Mouse (Mus musculus) thymus, postnatal 10 days (tissue): Measurements from ENCODE around the gene Gnb4.

Experiments
- DNase-seq, 2 experiments: peaks; one replicate each; pipeline ENCODE4 v3.0.0; 2021; ENCODE audit warnings: low spot score in 2 of 2

Gene Gnb4

GRCm38 (mm10) chr3:32614786-32615185, 1.6 kb downstream of the Gnb4 start:
- DNase-seq = no peak

GRCm38 (mm10) chr3:32611606-32612170, 4.7 kb downstream of the Gnb4 start:
- no peak for DNase-seq

DNA sequence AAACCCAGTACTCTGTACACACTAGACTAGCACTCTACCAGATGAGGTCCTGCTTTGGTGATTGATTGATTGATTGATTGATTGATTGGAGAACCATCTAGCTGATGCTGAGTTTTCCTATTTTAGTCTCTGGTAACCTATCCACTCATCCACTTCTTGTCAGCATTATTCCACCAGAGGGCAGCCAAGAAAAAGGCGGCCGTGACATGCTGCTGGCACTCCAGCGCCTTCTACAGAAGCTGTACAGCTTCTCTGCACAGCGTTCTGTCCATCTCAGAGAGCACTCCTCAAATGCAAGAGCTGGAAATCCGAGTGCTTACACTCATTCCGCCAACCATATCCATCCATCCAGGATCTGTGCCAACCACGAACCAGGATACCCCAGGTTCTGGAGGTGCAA, 5.8 kb downstream of the Gnb4 start:
- peak in 1 of 2 experiments; percentile 46 for DNase-seq

- DNase-seq = no peak
Measured at GRCm38 (mm10) chr3:32609233-32609632, 7.2 kb downstream of the Gnb4 start.

DNA sequence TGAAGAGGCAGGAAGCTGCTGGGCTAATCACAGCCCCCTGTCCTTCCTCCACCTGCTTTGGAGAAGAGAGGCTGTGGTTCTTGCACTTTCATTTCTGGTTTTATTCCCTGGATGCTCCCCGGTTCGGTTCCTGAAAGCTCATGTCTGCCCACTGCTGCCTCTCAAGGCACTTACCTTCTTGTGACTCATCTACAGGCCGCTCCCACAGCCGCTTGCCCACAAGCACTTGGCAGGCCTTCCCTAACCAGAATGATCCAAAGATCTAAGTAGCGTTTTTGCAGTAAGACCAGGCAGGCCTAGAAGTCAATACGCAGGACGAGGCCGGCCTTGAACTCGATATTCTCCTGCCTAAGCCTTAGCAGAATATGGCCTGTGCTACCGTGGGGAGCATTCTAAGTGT, 15.3 kb downstream of the Gnb4 start:
- no peak for DNase-seq

DNA sequence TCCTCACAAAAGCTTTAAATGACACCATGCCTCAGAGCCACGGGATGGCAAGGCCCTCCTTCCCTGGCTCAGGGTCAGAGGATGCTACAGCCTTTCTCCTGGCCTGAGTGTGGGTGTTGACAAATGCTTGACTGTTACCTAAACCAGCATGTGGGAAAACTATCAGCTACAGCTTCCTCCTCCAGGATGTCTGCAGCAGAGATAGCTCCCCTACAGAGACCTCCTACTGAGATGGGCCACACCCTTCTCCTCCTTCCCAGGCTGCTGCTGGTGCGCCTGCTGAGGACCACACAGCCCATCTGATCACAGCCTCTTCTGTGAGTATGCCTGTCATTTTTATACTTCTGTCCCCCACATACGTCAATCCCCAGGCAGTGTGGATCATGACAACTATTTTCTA, 17.1 kb downstream of the Gnb4 start:
- no peak for DNase-seq

GRCm38 (mm10) chr3:32595080-32595479, 21.3 kb downstream of the Gnb4 start:
- no peak for DNase-seq

- DNase-seq = no peak
Measured at GRCm38 (mm10) chr3:32586274-32586673, 30.1 kb downstream of the Gnb4 start.

DNA sequence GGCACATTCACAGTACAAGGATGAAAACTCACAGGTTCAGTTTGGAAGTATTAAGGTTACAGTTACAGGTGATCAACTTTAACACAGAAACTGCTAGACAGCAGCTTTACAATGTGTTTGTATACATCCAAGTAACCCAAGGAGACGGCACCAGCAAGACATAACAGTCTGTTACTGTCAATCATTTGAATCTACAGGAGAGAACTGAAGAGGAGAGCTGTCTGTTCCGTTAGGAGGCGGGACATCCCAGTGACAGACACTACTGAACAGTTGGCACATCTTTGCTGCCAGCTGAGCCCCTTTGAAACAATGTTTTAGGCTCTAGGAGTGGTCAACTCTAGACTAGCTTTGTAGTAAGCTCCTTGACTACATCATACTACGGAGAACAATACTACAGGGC, 32.9 kb downstream of the Gnb4 start:
- no peak for DNase-seq

- DNase-seq = no peak
Measured at GRCm38 (mm10) chr3:32581911-32582310, 34.5 kb downstream of the Gnb4 start.

- DNase-seq = no peak
Measured at GRCm38 (mm10) chr3:32580738-32581137, 35.6 kb downstream of the Gnb4 start.

GRCm38 (mm10) chr3:32578772-32579171, 37.6 kb downstream of the Gnb4 start:
- DNase-seq = no peak

DNA sequence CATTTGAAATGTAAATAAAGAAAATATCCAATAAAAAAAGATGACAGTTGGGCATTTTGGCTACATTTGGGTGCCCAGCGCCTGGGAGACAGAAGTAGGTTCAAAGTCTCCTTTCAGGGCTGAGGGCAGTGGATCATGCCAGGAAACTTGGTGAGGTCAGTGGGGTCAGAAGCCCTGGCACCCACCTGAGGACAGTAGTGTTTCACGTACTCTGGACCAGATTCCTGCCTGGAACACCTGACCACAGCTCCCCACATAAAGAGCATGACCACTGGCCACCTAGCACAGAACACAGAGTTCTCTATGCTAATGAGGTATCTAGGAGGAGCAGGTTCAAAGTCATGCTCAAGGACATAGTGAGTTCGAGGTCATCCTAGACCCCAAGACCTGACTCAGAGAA, 41.2 kb downstream of the Gnb4 start:
- DNase-seq = no peak

- no peak for DNase-seq
Measured at GRCm38 (mm10) chr3:32573881-32574280, 42.5 kb downstream of the Gnb4 start.

- DNase-seq = no peak
Measured at GRCm38 (mm10) chr3:32573086-32573485, 43.3 kb downstream of the Gnb4 start.

GRCm38 (mm10) chr3:32563401-32563800, 53.0 kb downstream of the Gnb4 start:
- DNase-seq = no peak

GRCm38 (mm10) chr3:32553061-32553460, 63.3 kb downstream of the Gnb4 start:
- peak; percentile 13 to 38 for DNase-seq

- DNase-seq = no peak
Measured at GRCm38 (mm10) chr3:32538091-32538490, 78.3 kb downstream of the Gnb4 start.

DNA sequence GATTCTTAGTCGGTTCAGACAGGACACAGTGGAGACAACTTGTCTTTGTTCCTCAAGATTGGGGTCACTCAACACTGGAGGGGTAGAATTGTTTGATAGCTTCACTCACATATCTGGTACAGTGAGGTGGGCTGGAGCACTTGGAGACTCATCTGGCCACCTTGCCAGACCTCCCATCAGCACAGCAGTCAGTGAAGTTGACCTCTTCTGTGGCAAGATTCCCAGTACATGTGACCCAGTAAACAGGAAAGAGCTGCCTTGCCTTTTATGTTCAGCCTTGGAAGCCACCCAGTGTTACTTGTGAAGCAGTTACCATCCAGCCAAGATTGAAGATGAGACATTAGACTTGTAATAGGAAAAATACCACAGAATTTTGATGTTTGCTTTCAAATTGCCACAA, 78.8 kb downstream of the Gnb4 start:
- DNase-seq = no peak

DNA sequence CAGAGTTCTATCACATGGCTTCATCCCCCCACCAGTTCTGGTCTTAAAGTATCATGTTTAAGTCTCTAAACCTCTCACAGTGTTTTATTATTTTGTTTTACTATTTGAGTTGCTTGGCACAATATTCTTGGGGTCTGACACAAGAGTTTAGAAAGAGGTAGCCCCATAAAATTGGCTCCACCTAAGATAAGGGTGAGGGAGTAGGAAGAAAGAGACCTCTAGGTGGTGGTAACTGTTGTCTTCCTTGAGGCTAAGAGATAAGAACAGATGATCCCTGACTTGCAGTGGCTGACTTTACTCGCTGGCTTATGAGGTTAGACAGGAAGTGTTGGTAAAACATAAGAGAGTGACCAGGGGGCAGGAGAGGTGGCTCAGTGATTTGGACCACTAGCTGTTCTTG, 80.7 kb downstream of the Gnb4 start:
- DNase-seq = no peak
